Mouse (Mus musculus): Measurements from ENCODE around the gene Hesx1.

Gene Hesx1

GRCm38 (mm10) chr14:27013658-27014057 is 19.4 kb downstream of the Hesx1 start:
- no peak for DNase-seq (ENCODE audit: low spot score in 2 of 2)

DNA sequence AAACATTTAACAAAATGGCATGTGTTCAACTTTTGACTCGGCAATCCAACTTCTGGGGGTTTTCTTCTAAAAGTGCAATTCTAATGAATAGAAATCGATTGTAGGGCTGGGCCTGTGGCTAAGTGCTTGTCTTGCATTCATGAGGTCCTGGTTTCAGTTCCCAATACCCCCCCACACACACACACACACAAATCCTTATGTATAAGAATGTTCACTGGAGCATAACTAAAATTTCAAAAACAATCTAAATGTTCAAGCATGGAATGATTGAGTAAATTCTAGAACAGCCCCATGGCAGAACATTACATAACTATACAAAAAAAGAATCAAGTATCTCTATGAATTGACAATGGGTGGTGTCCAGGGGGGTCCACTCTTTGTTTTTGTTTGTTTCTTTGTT is 23.7 kb downstream of the Hesx1 start:
- peak in 1 of 2 experiments; percentile 18 for DNase-seq (ENCODE audit: low spot score in 2 of 2)

DNA sequence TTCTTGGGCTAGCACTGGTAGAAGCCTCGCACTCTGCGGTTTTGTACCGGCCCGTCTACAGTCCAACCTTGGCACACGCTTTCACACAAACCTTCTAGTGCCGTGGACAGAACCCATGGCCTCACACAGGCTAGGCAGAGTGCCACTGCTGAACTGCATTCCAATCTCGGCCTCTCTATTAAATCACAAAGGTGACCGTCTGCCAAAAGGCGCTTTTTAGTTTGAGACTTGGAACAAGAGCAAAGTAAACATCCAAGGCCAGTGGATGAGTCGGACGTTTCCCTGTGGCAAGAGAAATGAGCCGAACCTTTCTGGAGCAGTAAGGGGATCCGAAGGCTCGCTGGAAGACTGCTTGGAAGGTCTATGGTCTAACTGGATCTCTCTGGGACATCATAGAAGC is 25.6 kb downstream of the Hesx1 start:
- DNase-seq (ENCODE audit: low spot score in 2 of 2): no peak

GRCm38 (mm10) chr14:27022876-27023275 is 28.7 kb downstream of the Hesx1 start:
- peak; percentile 42 to 48 for DNase-seq (ENCODE audit: low spot score in 2 of 2)

GRCm38 (mm10) chr14:27024664-27025063 is 30.4 kb downstream of the Hesx1 start:
- DNase-seq (ENCODE audit: low spot score in 2 of 2): no peak

- peak; percentile 11 to 40 for DNase-seq (ENCODE audit: low spot score in 2 of 2)
Measured at GRCm38 (mm10) chr14:27029771-27030173, 35.6 kb downstream of the Hesx1 start.

DNA sequence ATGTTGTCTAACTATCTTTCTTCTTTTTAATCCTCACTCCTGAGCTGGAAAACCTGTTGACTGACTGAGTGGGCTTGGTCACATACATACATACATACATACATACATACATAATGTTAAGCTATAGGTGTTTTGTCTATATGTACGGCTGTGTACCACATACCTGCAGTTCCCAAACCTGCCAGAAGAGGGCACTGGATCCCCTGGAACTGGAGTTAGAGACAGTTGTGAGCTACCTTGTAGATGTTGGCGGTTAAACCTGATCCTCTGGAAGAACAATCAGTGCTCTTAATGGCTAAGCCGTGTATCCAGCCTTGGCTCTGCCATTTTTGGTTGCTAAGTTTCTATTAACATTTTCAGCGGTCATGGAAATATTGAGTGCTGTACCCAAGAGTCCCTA is 36.9 kb downstream of the Hesx1 start:
- DNase-seq (ENCODE audit: low spot score in 2 of 2): peak; percentile 53 to 58

DNA sequence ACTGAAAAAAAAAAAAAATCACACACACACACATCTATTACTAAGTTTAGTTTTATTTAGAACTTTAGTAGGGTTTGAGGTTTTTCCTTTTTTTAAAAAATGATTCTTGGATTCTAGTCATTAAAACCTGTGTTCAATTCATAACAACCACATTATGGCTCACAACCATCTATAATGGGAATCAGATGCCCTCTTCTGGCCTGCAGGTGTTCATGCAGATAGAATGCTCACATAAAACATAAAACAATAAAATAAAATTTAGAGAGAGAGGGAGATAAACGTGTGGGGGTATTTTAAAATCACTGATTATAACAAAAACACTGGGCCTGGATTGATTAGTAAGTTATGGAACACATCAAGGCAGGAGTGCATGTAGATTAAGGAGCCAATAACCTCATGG is 43.3 kb downstream of the Hesx1 start:
- no peak for DNase-seq (ENCODE audit: low spot score in 2 of 2)

- DNase-seq (ENCODE audit: low spot score in 2 of 2): peak; percentile 76 to 83
Measured at GRCm38 (mm10) chr14:27038783-27039182, 44.6 kb downstream of the Hesx1 start, which contains the start of gene Il17rd. Gene Il17rd, plus strand, starts transcription at chr14:27038941.

- no peak for DNase-seq (ENCODE audit: low spot score in 2 of 2)
Measured at GRCm38 (mm10) chr14:27039281-27040248, 45.3 kb downstream of the Hesx1 start.

GRCm38 (mm10) chr14:27040451-27040850 is 46.2 kb downstream of the Hesx1 start:
- DNase-seq (ENCODE audit: low spot score in 2 of 2): no peak

DNA sequence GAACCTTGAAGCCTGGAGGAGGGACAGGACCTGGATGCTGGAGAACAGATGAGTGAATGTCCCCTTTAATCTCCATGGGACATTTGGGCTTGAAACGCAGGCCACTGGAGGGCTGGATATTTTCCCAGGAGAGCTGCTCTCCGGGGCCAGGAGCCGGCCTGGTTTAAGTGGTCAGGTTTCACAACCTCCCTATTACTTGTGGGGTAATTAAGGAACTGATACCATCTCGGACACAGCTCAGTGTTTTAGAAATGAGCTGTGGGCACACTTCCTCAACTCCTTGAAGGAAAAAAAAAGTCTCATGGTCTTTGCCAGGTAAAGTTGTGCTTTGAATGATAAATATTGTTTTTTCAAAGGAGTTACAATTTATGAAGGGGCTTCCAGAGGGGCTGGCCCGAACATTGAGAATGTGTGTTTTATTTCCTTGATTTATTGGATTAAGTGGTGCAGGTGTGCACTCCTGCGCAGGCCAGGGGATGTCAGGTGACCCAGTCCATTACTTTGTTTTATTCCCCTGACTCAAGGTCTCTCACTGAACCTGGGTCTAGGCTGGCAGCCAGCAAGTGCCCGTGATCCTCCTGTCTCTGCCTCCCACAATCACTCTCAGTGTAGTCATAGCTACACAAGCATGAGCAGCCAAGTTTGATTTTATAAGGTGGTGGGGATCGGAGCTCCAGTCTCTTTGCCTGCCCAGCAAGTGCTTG is 48.2 kb downstream of the Hesx1 start:
- peak; percentile 41 to 47 for DNase-seq (ENCODE audit: low spot score in 2 of 2)

DNA sequence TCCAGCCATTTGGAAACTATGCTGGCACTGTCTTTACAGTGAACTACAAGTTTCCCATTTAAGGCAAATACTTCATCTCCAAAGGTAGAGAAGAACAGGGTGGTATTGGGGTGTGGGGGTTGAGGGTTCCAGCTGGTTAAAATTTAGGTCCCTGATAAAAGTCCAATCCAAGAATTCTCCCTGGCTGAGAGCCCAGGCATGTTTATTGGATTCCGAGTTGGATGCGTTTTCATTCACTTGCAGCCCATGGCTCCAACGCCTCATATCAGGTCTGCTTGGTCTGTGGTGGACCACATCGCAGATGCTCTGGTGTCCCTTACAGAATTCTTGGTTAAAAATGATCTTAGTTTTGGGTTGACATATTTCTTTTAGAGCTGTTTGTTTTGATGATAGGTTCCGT is 49.2 kb downstream of the Hesx1 start:
- no peak for DNase-seq (ENCODE audit: low spot score in 2 of 2)

DNA sequence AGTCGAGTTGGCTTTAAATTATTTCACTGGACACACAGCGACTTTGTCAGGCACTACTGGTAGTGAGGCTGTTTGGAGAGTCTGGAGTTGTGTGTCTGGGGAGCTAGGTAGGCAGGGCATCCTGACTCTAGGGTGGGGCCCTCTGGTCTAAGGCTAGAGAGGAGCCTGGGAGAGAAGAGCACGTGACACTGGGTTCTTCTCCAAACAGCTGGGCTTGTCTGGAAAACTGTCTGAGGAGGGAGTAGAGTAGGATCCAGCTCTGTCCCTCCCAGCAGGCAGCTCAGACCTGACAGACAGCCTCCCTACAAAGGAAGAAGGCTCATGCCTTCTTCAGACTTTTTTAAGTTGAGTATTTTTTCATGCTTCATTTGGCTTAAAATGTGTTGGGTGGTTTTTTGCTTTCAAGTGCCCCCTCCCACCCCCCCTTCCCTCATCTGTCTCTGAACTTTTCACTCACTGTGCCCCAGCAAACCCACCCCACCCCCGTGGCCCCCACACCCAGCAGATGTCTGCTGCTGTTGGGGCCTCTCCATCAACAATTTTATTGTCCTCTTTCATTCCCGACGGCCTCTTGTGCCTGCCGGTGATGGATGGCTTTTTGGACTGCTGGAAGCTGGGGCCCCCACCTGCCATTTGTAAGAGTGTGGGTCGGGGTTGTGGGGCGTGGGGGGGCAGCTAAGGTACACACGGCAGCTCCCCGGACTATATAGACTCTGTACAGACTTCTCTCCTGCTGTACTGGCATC is 50.2 kb downstream of the Hesx1 start:
- DNase-seq (ENCODE audit: low spot score in 2 of 2): peak; percentile 4 to 7

GRCm38 (mm10) chr14:27044967-27045361 is 50.7 kb downstream of the Hesx1 start:
- DNase-seq (ENCODE audit: low spot score in 2 of 2): peak; percentile 65 to 69

DNA sequence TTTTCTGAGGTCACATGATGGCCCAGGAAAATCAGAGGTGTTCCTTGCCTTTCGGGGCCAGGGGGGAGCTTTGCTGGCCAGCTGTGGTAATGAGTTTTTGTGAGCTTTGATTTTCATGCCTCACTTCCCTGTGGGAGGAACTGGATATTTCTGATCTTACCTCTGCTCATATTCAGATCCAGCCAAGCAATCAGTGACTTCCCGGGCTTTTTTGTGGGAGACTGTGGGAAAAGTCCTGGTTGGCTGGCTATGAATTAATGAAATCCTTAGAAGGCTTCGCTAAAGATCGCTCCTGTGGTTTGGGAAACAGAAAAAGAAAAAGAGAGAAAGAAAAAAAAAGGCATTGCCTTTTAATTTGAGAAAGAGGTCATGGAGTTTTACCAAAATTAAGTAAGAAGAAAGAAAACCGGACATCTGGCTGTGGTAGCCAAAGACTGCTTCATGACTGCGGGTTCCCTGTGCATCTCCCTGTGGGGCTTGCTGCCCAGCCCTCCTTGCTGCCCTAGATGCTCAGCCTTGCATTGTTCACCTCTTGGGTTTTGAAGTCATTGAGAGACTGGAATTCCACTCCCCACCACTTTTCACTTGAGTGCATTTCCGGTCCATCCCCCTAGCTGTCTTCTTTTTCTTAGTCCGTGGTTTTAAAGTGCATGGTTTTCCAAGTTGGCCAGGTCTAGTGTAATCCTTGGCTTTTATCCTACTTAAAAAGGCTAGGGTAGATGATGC is 54.2 kb downstream of the Hesx1 start:
- no peak for DNase-seq (ENCODE audit: low spot score in 2 of 2)

GRCm38 (mm10) chr14:27050043-27050442 is 55.8 kb downstream of the Hesx1 start:
- no peak for DNase-seq (ENCODE audit: low spot score in 2 of 2)

GRCm38 (mm10) chr14:27050560-27051510 is 56.6 kb downstream of the Hesx1 start:
- no peak for DNase-seq (ENCODE audit: low spot score in 2 of 2)

DNA sequence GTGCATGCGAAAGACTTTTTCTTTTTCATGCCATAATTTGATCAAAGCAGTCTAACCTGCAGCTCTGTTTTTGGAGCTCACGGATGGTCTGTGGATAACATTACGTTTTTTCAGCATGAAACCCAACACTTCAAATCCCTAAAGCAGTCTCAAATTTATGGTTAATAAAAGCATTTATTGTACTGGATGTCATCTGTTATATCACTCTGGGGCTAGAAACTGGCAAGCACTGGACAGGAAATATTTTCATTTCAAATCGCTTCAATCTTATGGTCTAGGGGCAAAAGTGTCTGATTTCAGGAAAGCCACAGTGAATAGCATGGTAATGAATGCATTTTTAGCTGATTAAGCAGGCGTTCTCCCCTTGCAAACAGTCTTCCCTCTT is 57.3 kb downstream of the Hesx1 start:
- DNase-seq (ENCODE audit: low spot score in 2 of 2): no peak
